9 mouse cellular contexts compared by ENCODE assay signal in genomic region chr19:5306968-5307734, GRCm38 (mm10). TPM values are rescaled to one million over a fixed set of nuclear protein-coding genes. Genes with fewer than 3 reads are reported as not detected.
DNase-seq lines count a peak whose midpoint lies in the region; ATAC-seq and TF ChIP-seq lines count a peak whose summit lies in the region.
"Had no signal": no experiment of that assay in that cellular context is flagged by ENCODE, and none has a peak within 500 bp of the region (broad histone marks: within the 10 kb centered on the region; RNA-seq: fewer than 3 reads in every experiment).

No protein-coding gene starts in this region.

- DNase-seq in heart, embryonic 10.5 days (ENCODE audit: low spot score): no peak
- no peak for DNase-seq in heart, postnatal 25 days (ENCODE audit: low spot score)
- no peak for DNase-seq in G1E (ENCODE audit: low spot score)
- DNase-seq in forebrain, postnatal 0 days: peak; percentile 45
- DNase-seq in spleen, adult 18-20 months: no peak
- DNase-seq in cerebellum, adult 8-10 months: no peak

- 0 out of 2 replicates have a peak overlapping the region, but pooled peaks have one; percentile 13 for H3K4me2 ChIP-seq in forebrain, postnatal 0 days (ENCODE audit: low read depth)
- peak overlapping the region; percentile 50 for H3K4me2 ChIP-seq in limb, embryonic 15.5 days
- H3K4me2 ChIP-seq in stomach, embryonic 14.5 days (replicated peaks; ENCODE audit: low read depth, low read length): peak overlapping the region; percentile 37

- H3K36me3 ChIP-seq in heart, embryonic 10.5 days: peaks cover 11% of the 10 kb centered on the region; the same call in 1 of the 2 replicates
- no peaks in the 10 kb centered on the region for H3K36me3 ChIP-seq in G1E (replicated peaks)
- H3K36me3 ChIP-seq in forebrain, postnatal 0 days (ENCODE audit: insufficient read depth): peaks cover 48% of the 10 kb centered on the region
- peaks cover 19% of the 10 kb centered on the region; the same call in 1 of the 2 replicates for H3K36me3 ChIP-seq in limb, embryonic 15.5 days
- no peaks in the 10 kb centered on the region for H3K36me3 ChIP-seq in stomach, embryonic 14.5 days (ENCODE audit: control insufficient read depth, insufficient read depth, low read length)

- ATAC-seq in G1E (ENCODE audit: extremely low read depth, insufficient number of reproducible peaks, low FRiP score, poor library complexity, severe bottlenecking): no peak
- no peak; the same call in 1 of the 2 replicates for ATAC-seq in forebrain, postnatal 0 days
- ATAC-seq in limb, embryonic 15.5 days (ENCODE audit: insufficient number of reproducible peaks, low FRiP score, low TSS enrichment, low read depth): no peak
- 0 out of 2 replicates have a peak, but pooled peaks have one; percentile 40 for ATAC-seq in stomach, embryonic 14.5 days (ENCODE audit: insufficient number of reproducible peaks, insufficient read depth, low FRiP score, low read depth)

- peaks cover 14% of the 10 kb centered on the region for H3K4me1 ChIP-seq in heart, embryonic 10.5 days
- H3K4me1 ChIP-seq in G1E (ENCODE audit: insufficient read depth, low read depth, low read length): peaks cover 4% of the 10 kb centered on the region; the same call in 1 of the 2 replicates
- H3K4me1 ChIP-seq in forebrain, postnatal 0 days (ENCODE audit: insufficient read depth): no peaks in the 10 kb centered on the region
- H3K4me1 ChIP-seq in limb, embryonic 15.5 days: peaks cover 11% of the 10 kb centered on the region; the same call in 1 of the 2 replicates
- 0 out of 2 replicates have a peak, but pooled peaks cover 3% of the 10 kb centered on the region for H3K4me1 ChIP-seq in stomach, embryonic 14.5 days (ENCODE audit: control insufficient read depth, insufficient read depth, low read length)

- peak overlapping the region; percentile 52 for H3K4me3 ChIP-seq in heart, embryonic 10.5 days
- H3K4me3 ChIP-seq in G1E (ENCODE audit: low read depth, low read length): peak overlapping the region; percentile 5; the same call in 1 of the 2 replicates
- H3K4me3 ChIP-seq in forebrain, postnatal 0 days (ENCODE audit: low read depth, low read length): no peak overlapping the region
- H3K4me3 ChIP-seq in limb, embryonic 15.5 days: peak overlapping the region; percentile 33
- peak overlapping the region; percentile 22 for H3K4me3 ChIP-seq in stomach, embryonic 14.5 days (ENCODE audit: low read depth, low read length)

- 31% methylated on average over 98 of the region's 98 CpGs for WGBS in heart, embryonic 10.5 days
- 54% methylated on average over 98 of the region's 98 CpGs for WGBS in forebrain, postnatal 0 days
- 41% methylated on average over 97 of the region's 98 CpGs for WGBS in limb, embryonic 15.5 days
- 42% methylated on average over 98 of the region's 98 CpGs for WGBS in stomach, embryonic 14.5 days

- TF ChIP-seq CTCF in G1E (IDR thresholded peaks at IDR 0.05; ENCODE audit: low read depth, low read length): no peak
- 0 out of 2 replicates have a peak, but pooled peaks have one; percentile 4 for TF ChIP-seq CTCF in forebrain, postnatal 0 days (IDR thresholded peaks at IDR 0.05; ENCODE audit: low read depth)

- H3K27me3 ChIP-seq in heart, embryonic 10.5 days (ENCODE audit: insufficient read depth, poor library complexity, severe bottlenecking): peaks cover 26% of the 10 kb centered on the region
- peaks cover 31% of the 10 kb centered on the region for H3K27me3 ChIP-seq in G1E (ENCODE audit: insufficient read depth, low read length)
- H3K27me3 ChIP-seq in forebrain, postnatal 0 days (ENCODE audit: insufficient read depth, low read length): no peaks in the 10 kb centered on the region
- peaks cover 10% of the 10 kb centered on the region; the same call in 1 of the 2 replicates for H3K27me3 ChIP-seq in limb, embryonic 15.5 days
- H3K27me3 ChIP-seq in stomach, embryonic 14.5 days (ENCODE audit: control insufficient read depth, insufficient read depth, low read length): no peaks in the 10 kb centered on the region

- peak overlapping the region; percentile 64 for H3K27ac ChIP-seq in heart, embryonic 10.5 days
- no peak overlapping the region for H3K27ac ChIP-seq in forebrain, postnatal 0 days (ENCODE audit: low read depth, low read length)
- H3K27ac ChIP-seq in limb, embryonic 15.5 days: no peak overlapping the region
- H3K27ac ChIP-seq in stomach, embryonic 14.5 days (ENCODE audit: low read length): no peak overlapping the region

- H3K9ac ChIP-seq in forebrain, postnatal 0 days: no peak overlapping the region
- H3K9ac ChIP-seq in limb, embryonic 15.5 days: no peak overlapping the region
- H3K9ac ChIP-seq in stomach, embryonic 14.5 days (replicated peaks; ENCODE audit: low read depth, low read length): no peak overlapping the region

- intact Hi-C loops in heart, postnatal 25 days (cut with DNase I): no loop called here

- no peaks in the 10 kb centered on the region for H3K9me3 ChIP-seq in heart, embryonic 10.5 days
- H3K9me3 ChIP-seq in G1E (replicated peaks): peaks cover 15% of the 10 kb centered on the region
- no peaks in the 10 kb centered on the region for H3K9me3 ChIP-seq in forebrain, postnatal 0 days (ENCODE audit: low read length)
- no peaks in the 10 kb centered on the region for H3K9me3 ChIP-seq in limb, embryonic 15.5 days
- no peaks in the 10 kb centered on the region; the same call in 1 of the 2 replicates for H3K9me3 ChIP-seq in stomach, embryonic 14.5 days (ENCODE audit: control insufficient read depth, low read depth, low read length)

RNA-seq across cellular contexts. Expression of gene Gal3st3, which starts 9.0 kb away (rescaled TPM):
- polyA plus RNA-seq in heart, embryonic 10.5 days (2016; fragmentation: Nextera tagmentation; extraction: Ambion mirVana): 2.8 and 4.5 TPM in 2 replicates
- 10 to 100 TPM; 24.5 to 25.7 TPM for total RNA-seq in heart, postnatal 25 days (2021)
- total RNA-seq in G1E (2014; fragmentation: Nextera tagmentation) (not detected in 2 replicates), G1E (2017) (0.16 TPM in 1 of 2 replicates, not detected in the other)
- not detected in 2 replicates for polyA plus RNA-seq in G1E (2012)
- total RNA-seq in forebrain, postnatal 0 days (2014; rRNA removed): 14.8 and 19.4 TPM in 2 replicates
- 46.9 and 50.4 TPM in 2 replicates for polyA plus RNA-seq in forebrain, postnatal 0 days (2015; fragmentation: Nextera tagmentation; extraction: Ambion mirVana)
- polyA plus RNA-seq in limb, embryonic 15.5 days (2015; fragmentation: Nextera tagmentation; extraction: Ambion mirVana): 4.7 and 5.5 TPM in 2 replicates
- 3.1 and 3.3 TPM in 2 replicates for polyA plus RNA-seq in stomach, embryonic 14.5 days (2014; fragmentation: Nextera tagmentation; extraction: Ambion mirVana)
- total RNA-seq: hematopoietic stem cell, adult 5-6 weeks had no signal

RNA-seq across cellular contexts. Expression of gene Sf3b2, which starts 11.9 kb away (rescaled TPM):
- polyA plus RNA-seq in heart, embryonic 10.5 days (2016; fragmentation: Nextera tagmentation; extraction: Ambion mirVana): 261 and 313 TPM in 2 replicates
- total RNA-seq in heart, postnatal 25 days (2021): 100 to 1,000 TPM; 110 to 115 TPM
- total RNA-seq in G1E (2014; fragmentation: Nextera tagmentation) (161 and 175 TPM in 2 replicates), G1E (2017) (233 and 253 TPM in 2 replicates)
- polyA plus RNA-seq in G1E (2012): 273 and 421 TPM in 2 replicates
- total RNA-seq in forebrain, postnatal 0 days (2014; rRNA removed): 226 and 261 TPM in 2 replicates
- 310 and 345 TPM in 2 replicates for polyA plus RNA-seq in forebrain, postnatal 0 days (2015; fragmentation: Nextera tagmentation; extraction: Ambion mirVana)
- 291 and 302 TPM in 2 replicates for polyA plus RNA-seq in limb, embryonic 15.5 days (2015; fragmentation: Nextera tagmentation; extraction: Ambion mirVana)
- polyA plus RNA-seq in stomach, embryonic 14.5 days (2014; fragmentation: Nextera tagmentation; extraction: Ambion mirVana): 325 and 343 TPM in 2 replicates

RNA-seq across cellular contexts. Expression of gene Catsper1, which starts 28.4 kb away (rescaled TPM):
- polyA plus RNA-seq in heart, embryonic 10.5 days (2016; fragmentation: Nextera tagmentation; extraction: Ambion mirVana): not detected in 2 replicates
- not detected for total RNA-seq in heart, postnatal 25 days (2021)
- total RNA-seq in G1E (2014; fragmentation: Nextera tagmentation) (not detected in 2 replicates), G1E (2017) (not detected in 2 replicates)
- polyA plus RNA-seq in G1E (2012): not detected in 2 replicates
- total RNA-seq in forebrain, postnatal 0 days (2014; rRNA removed): not detected in 2 replicates
- not detected in 2 replicates for polyA plus RNA-seq in forebrain, postnatal 0 days (2015; fragmentation: Nextera tagmentation; extraction: Ambion mirVana)
- not detected in 2 replicates for polyA plus RNA-seq in limb, embryonic 15.5 days (2015; fragmentation: Nextera tagmentation; extraction: Ambion mirVana)
- not detected in 2 replicates for polyA plus RNA-seq in stomach, embryonic 14.5 days (2014; fragmentation: Nextera tagmentation; extraction: Ambion mirVana)
- total RNA-seq: hematopoietic stem cell, adult 5-6 weeks had no signal

RNA-seq across cellular contexts. Expression of gene Pacs1, which starts 34.2 kb away (rescaled TPM):
- polyA plus RNA-seq in heart, embryonic 10.5 days (2016; fragmentation: Nextera tagmentation; extraction: Ambion mirVana): 23.1 and 23.4 TPM in 2 replicates
- 10 to 100 TPM; 21.1 TPM for total RNA-seq in heart, postnatal 25 days (2021)
- total RNA-seq in G1E (2014; fragmentation: Nextera tagmentation): 49.8 and 53.3 TPM in 2 replicates
- total RNA-seq in G1E (2017): 9.8 TPM in 2 replicates
- 39.0 and 50.6 TPM in 2 replicates for polyA plus RNA-seq in G1E (2012)
- total RNA-seq in forebrain, postnatal 0 days (2014; rRNA removed): 54.5 and 84.6 TPM in 2 replicates
- polyA plus RNA-seq in forebrain, postnatal 0 days (2015; fragmentation: Nextera tagmentation; extraction: Ambion mirVana): 35.3 and 44.7 TPM in 2 replicates
- 19.9 and 23.7 TPM in 2 replicates for polyA plus RNA-seq in limb, embryonic 15.5 days (2015; fragmentation: Nextera tagmentation; extraction: Ambion mirVana)
- polyA plus RNA-seq in stomach, embryonic 14.5 days (2014; fragmentation: Nextera tagmentation; extraction: Ambion mirVana): 23.5 and 23.7 TPM in 2 replicates

RNA-seq across cellular contexts. Expression of gene Cst6, which starts 42.2 kb away (rescaled TPM):
- polyA plus RNA-seq in heart, embryonic 10.5 days (2016; fragmentation: Nextera tagmentation; extraction: Ambion mirVana): 0.23 TPM in 1 of 2 replicates, not detected in the other
- 1 to 10 TPM; 7.4 to 9.6 TPM for total RNA-seq in heart, postnatal 25 days (2021)
- not detected in 2 replicates for total RNA-seq in G1E (2014; fragmentation: Nextera tagmentation)
- total RNA-seq in G1E (2017): 0.05 and 0.06 TPM in 2 replicates
- polyA plus RNA-seq in G1E (2012): not detected in 2 replicates
- total RNA-seq in forebrain, postnatal 0 days (2014; rRNA removed): 0.76 and 2.4 TPM in 2 replicates
- 9.6 and 15.8 TPM in 2 replicates for polyA plus RNA-seq in forebrain, postnatal 0 days (2015; fragmentation: Nextera tagmentation; extraction: Ambion mirVana)
- polyA plus RNA-seq in limb, embryonic 15.5 days (2015; fragmentation: Nextera tagmentation; extraction: Ambion mirVana): 40.0 and 50.9 TPM in 2 replicates
- 0.78 and 1.5 TPM in 2 replicates for polyA plus RNA-seq in stomach, embryonic 14.5 days (2014; fragmentation: Nextera tagmentation; extraction: Ambion mirVana)
